Mouse (Mus musculus): ENCODE results near the gene Cntnap2.
"Not testable (repeated sequence)": the region's sequence is repeated elsewhere in the genome, so short reads cannot be mapped to it uniquely, and the experiment has no call there.

Gene Cntnap2

GRCm38 (mm10) chr6:47014886-47015586 is 1955.9 kb downstream of the Cntnap2 start:
- DNase-seq = no peak

GRCm38 (mm10) chr6:47026064-47026686 is 1967.0 kb downstream of the Cntnap2 start:
- no peak for DNase-seq

DNA sequence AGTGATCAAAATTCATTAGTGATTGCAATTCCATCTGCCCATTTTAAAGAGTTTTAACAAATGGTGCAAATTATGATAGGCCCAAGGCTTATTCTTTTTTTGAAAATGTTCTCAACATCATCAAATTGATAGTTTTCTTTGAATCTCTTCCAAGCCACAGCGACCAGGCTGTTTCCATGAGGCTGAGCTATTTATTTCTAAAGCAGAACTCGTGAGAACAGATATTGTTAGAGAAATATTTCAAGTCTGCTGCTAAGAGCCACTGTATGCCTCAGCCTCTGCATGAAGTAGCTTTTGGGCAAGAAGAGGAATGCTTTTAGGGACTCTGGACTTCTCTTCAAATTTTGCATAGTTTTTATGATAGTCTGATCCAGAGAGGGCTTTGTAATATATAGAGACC is 1972.2 kb downstream of the Cntnap2 start:
- DNase-seq = no peak

GRCm38 (mm10) chr6:47042602-47043001 is 1983.4 kb downstream of the Cntnap2 start:
- DNase-seq = no peak

DNA sequence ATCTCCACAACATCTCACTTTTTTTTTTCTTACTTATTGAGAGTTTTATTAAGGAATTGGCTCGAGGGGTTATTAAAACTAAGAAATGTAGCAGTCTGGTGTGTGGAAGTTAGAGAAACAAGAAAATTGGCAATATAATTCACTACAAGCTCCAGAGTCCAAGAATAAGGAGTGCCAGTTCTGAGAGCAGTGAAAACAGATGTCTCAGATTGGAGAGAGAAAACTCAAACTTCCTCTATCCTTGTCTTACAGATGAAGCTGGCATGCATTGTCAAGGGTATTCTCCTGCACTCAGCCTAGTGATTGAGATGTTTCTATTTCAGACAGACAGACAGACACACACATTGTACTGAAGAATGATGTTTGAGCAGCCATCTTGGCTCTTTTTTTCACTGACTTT is 1984.4 kb downstream of the Cntnap2 start:
- no peak for DNase-seq

- DNase-seq = no peak
Measured at GRCm38 (mm10) chr6:47044385-47045200, 1985.4 kb downstream of the Cntnap2 start.

- DNase-seq = no peak
Measured at GRCm38 (mm10) chr6:47049051-47049450, 1989.9 kb downstream of the Cntnap2 start.

- no peak for DNase-seq
Measured at GRCm38 (mm10) chr6:47050319-47051222, 1991.4 kb downstream of the Cntnap2 start.

DNA sequence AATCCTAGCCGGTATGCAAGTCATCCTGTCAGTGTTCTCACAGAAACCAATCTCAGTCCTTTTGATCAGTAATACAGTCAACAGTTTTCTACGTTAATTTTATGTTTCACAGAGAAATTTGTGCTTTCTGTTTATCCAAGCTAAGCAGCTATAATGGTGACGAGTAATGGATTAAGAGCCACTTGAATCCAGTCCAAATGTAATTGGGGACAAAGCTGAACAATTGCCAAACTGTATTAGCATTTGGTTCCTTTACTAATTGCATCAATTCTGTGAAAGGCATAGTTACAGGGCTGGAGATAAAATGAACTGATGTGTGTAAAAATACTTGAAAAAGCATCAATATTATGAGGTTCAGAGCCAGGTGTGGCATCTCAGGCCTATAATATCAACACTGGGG is 2002.2 kb downstream of the Cntnap2 start:
- no peak for DNase-seq

DNA sequence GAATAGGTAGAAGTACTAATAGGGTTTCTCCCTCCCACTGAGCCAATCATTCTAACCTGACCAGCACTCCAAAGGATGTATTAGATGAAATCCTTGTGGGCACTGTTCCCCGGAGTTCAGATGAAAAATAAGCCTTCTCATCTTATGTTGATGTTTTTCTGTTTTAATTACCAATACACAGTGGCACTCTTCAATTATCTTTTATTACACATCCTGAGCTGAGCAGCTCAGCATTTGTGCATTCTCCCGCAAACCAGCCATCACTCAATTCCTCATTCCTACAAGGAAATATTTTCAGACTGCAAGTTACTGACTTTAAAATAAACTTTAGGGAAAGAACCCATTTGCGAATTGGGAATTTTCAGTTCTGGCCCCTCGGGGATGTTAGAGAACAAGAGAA is 2030.8 kb downstream of the Cntnap2 start:
- no peak for DNase-seq

- no peak for DNase-seq
Measured at GRCm38 (mm10) chr6:47104951-47105350, 2045.8 kb downstream of the Cntnap2 start.

DNA sequence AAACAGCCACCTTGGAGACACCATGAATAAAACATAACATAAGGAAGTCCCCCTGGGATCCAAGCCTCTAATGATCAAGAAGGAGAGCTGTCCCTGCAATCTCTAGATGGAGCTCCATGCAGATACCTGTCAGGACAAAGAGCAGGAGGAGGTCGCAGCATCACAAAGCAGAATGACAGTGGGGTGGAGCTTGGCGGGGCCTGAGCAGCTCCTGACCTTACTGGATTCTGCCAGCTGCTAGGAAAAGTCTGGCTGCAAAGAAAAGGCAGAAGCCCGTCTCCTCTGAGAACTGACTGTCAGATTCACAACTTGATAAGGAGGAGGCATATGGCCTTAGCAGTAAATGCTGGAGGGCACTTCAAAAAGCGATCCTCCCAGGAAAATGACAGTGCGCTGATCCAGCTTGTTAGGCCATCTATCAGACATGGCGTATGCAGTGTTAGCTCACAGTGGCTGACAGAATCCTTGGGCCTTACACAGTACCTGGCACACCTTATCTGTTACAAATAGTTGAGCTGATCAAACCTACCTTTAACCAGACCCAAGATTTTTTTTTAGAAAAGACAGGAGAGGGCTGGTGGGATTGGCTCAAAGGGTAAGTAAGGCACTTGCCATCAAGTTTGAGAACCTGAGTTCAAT is 2050.5 kb downstream of the Cntnap2 start:
- no peak for DNase-seq

DNA sequence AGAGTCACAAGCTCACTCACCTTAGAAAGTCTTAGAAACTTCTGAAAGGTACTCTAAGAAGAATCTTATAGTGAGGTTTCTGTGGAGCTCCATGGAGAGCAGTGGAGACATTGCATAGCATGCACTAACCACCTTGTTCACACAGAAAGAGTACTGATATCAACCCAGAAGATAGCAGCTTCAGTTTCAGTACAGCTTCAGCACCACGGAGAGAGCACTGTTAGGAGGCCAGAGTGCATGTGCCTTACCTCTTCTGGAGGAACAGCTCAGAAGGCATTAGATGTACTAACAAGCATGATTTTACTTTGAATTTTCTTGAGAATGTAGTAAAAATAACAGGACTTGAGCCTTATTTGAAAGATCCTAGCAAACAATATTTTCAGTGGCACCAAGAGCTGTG is 2074.9 kb downstream of the Cntnap2 start:
- not testable (repeated sequence) for DNase-seq

GRCm38 (mm10) chr6:47153018-47153417 is 2093.9 kb downstream of the Cntnap2 start:
- not testable (repeated sequence) for DNase-seq

- DNase-seq = not testable (repeated sequence)
Measured at GRCm38 (mm10) chr6:47174580-47175294, 2115.6 kb downstream of the Cntnap2 start.

DNA sequence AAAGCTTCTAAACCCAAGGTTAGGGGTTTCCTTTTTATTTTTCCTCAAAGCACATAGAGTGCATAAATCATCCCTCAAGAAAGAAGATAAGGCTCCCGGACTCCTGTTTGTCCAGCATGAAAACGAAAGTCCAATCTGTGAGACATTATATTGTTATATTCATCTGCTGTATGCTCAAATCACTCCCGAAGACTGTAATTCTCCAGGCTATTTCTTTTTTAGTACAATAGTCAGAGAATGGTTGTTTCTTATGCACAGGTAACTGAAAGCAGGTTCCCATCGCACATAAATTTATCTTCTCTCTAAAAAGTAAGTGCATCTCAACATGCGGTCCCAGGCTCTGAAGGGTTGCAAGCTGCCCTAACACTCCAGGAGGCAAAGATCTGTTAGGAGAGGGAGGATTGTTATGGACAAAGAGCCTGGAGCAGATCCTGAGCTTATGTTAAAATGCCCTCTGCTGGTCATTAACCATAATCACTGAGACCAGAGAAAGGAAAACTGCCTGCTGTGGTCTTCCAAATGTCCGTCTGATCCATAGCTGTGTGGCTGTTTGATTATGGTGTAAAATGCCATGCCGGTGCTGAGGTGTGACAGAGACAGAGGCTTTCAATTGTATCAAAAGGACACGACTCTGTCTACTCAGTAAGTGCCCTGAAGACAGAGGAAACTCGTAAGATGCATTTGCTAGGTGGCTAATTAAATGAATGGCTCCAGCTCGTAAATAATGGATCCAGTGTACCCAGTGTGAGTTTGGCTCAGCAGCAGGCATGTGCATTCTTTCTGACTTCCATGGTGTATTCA is 2116.4 kb downstream of the Cntnap2 start:
- DNase-seq = not testable (repeated sequence)

GRCm38 (mm10) chr6:47176157-47176555 is 2117.0 kb downstream of the Cntnap2 start:
- DNase-seq = not testable (repeated sequence)

DNA sequence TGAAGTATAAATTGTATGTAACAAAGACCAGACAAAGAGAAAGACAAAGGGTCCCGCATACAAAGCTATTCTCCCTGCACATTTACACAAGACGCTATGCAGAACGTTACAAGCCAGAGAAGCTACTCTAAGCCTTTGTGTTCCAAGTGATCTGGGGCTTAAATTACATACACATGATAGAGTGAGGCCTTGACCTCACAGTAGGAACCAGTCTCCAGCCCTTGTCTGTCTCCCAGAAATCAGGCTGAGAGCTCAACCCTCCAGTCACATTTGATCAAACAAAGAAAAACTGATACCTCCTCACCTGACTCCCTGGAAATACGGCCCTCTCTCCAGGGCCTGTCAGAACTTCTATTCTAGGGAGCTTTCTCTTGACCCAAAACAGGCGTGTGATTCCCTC is 2122.2 kb downstream of the Cntnap2 start:
- DNase-seq = not testable (repeated sequence)

DNA sequence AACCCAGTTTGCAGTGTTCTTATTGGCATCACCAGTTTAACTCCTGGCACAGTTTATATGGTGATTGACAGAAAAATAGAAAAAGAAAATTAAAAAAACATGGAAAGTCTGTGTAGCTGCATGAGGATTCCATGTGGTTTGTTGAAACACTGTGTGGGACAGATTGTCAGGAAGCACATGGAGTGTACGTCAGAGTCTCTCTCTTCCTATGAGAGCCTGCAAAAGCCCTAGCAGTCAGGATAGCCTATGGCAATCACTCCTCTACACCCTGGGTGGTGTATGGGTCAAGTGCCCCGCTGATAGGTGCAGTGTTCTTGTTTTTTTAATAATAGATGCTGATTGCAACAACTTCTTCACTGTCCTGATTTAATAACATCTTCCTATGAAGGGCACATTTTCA is 2123.1 kb downstream of the Cntnap2 start:
- DNase-seq = no peak

DNA sequence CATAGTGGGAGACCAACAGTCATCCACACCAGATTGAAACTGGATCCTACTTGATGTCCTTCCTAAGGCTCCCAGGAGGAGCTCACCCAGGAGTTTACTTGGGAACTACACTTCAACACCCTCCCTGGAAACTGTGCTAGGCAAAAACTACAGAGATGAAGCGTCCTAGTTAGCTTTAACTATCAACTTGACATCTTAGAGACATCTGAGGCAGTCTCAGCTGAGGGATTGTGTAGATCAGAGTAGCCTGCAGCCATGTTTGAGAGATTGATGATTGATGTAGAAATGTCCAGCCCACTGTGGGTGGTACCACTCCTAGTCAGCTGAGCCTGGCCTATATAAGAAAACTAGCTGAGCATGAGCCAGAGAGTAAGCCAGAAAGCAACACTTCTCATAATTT is 2123.6 kb downstream of the Cntnap2 start:
- DNase-seq = no peak

DNA sequence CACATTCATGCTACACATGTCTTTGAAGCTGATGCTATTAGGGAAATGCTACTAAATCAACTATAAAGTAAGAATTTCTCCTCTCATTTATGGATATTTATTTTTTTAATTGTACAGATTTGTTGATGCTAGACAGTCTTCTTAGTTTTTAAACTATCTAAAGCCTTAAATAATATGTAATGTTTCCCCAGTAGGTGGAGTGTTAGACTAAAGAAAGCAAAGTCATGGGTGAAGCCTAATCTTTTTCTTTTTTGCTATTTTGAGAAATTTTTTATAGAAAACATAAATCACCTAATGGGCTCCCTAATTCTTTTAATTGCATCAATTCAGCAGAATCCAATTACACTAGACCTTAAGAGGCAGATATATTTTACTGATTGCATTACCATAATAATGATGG is 2124.7 kb downstream of the Cntnap2 start:
- not testable (repeated sequence) for DNase-seq
